Mouse (Mus musculus): ENCODE results near the gene Dusp13.

Gene Dusp13

DNA sequence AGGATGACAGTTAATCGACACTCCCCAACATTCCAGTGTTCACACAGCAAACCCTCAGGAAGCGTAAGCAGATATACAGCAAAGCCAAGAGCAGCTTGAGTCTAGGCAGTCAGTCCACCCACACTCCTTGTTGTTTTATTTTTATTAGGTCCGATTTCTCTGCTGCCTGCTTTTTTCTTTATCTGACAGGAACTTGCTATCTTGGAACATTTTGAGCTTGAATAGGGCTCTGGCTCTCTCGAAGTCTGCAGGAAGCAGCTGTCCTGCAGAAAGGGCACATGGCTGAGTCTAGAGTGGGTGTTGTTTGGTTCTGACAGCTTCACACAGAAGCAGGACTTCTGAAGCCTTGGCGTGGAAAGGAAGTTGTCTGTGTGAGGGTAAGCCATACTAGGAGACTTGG lies 47.7 kb downstream of the Dusp13 start:
- no peak for DNase-seq (ENCODE audit: low read depth, low spot score)

DNA sequence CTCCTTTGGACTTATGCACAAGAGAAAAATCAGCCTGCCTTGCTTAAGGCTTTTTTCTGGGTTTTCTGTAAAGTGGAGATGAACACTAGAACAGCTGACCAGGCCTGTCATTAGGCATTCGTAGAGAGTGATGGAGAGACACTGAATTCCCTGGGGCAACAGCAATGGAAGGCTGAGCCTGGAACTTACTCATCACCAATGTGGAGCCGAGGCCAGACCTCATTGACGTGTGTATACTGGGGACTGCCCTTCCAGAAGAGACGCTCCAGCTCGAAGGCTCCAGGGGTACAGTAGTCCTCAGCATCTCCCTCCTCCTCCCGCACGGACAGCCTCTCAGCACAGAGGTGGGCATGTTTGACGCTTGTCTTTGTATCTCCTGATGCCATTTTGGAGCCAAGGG lies 48.3 kb downstream of the Dusp13 start:
- DNase-seq (ENCODE audit: low read depth, low spot score): no peak

DNA sequence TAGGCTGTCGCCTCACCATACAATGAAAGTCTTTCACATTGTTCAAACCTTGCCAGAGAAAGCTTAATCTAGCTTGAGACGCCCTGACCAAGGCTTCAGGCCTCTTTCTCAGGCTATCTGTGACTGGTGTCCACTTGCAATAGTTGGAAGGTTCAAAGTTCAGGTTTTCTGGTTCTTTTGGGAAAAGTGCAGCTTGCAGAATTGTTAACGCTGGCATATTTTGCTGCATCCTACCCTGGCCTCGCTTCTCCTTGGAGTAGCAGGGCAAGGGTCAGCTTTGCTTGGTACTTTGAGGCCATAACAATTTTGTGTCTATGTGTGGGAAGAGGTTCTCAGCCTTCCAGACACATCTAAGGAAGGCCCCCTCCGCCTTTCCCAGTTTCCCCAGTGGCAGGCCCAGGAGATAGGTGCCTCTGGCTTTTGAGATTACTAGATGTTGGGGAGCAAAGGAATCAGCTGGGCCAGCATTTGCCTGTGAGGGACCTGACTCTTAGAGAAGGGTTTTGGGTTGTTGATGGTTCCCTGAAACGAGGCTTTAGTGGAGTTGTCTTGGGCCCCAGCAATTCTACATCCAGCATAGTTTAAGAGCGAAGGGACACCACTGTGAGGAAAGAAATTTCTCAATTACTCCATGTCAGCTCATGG lies 54.7 kb downstream of the Dusp13 start:
- DNase-seq (ENCODE audit: low read depth, low spot score): no peak

DNA sequence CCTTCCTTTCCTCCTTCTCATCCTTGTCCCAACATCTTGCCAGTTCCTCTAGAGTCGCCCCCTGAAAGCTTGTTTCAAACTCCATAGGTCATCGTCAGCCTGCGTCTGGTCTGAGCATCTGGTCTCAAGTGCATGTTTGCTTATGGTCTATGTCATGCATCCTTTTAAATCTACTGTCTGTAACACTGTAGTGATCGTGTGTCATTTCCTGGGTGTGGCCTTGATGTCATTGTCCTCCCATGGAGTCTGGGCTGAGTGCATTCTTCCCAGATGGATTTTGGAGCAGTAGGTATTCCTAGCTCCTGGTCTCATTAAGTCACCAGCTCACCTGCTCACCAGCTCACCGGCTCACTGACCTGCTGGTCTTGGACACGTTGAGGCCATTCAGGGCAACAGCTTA lies 56.0 kb downstream of the Dusp13 start:
- DNase-seq (ENCODE audit: low read depth, low spot score): no peak

DNA sequence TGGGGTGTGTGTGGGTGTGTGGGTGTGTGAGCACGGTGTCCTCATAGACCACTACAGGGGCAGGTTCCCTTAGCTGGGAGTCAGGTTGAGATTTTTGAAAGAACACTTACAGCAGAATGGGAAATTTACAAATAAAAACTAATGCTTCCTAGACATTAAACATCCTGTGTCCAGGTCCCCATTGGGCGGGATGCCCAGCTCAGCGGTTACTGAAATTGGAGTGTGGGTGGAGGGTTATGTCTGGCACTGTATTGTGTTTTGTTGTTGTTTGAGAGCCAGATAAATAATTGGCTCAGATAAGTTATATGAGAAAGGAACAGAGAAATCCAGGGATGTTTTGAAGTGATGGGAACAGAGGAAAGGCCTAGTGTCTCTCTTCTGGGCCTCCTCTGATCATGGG lies 59.9 kb downstream of the Dusp13 start:
- no peak for DNase-seq (ENCODE audit: low read depth, low spot score)

DNA sequence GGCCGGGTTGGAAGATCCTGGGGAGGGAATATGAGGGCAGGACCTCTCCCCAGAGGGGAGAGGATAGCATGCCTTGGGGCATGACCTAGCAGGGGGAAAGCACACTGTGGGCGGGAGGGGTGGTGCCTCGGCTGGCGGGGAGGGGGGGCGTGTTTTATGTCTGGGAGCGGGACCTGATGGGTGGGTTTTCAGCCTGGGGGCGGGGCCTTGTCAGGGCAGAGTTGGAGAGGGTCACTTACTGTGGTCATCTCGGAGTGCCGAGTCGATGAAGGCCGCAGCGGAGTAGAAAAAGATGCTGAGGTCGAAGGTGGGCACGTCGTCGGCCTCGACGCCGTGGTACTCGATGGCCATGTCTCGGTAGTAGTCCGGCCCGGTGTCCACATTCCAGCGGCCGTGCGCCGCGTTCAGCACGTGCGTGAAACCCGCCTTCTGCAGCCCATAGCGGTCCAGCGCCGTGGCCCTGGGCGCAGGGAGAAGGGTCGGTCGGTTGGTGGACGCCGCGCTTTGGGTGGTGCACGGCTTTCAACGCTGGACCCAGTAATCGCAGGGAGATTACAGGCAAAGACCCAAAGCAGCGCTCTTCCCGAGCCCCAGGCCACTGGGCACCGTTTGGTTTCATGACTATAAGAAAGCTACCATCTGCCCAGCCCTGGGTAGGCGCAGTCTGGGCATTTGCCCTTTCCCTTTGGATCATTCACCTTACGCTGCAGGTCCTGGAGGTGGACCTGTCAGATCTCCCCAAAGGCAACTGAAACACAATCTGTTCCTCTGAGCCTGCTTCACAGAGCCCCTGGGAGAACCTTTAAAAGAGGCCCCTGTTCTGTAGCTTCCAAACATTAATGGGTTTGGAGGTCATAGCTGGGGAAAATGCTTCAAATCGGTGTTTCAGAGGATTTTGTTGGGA lies 64.4 kb downstream of the Dusp13 start:
- peak; percentile 75 for DNase-seq (ENCODE audit: low read depth, low spot score)

DNA sequence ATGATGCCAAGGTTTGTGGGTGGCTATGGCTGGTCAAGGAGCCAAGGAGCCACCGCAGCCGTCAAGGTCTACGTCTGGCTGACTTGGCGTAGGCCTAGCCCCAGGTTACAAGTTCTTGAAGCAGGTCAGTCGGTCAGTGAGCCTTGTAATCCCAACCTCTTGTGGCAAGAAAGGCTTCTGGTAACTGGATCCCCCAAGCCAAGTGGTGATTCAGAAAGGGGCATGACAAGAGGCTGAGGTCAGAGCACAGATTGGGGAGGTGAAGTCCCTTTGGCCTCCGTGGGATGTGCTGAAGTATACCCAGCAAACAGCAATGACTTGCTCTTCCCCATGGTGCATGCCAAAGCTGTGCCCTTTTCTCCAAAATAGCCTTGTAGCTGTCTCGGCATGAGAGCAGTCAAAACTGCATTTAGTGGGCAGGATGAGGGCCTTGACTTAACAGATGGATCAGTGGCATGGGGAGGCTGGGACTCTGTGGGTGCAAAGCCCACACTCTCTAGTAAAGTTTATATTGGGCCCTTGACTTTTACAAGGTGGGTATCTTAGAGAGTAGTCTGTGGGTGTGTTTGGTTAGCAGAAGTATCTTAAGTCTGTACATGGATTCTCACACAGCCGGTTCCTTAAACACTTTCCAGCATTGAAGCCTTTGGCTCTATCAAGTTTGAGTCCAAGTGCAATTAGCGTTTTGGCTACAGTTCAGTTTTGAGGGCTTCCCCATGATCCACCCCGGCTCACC lies 65.4 kb downstream of the Dusp13 start:
- DNase-seq (ENCODE audit: low read depth, low spot score): no peak

DNA sequence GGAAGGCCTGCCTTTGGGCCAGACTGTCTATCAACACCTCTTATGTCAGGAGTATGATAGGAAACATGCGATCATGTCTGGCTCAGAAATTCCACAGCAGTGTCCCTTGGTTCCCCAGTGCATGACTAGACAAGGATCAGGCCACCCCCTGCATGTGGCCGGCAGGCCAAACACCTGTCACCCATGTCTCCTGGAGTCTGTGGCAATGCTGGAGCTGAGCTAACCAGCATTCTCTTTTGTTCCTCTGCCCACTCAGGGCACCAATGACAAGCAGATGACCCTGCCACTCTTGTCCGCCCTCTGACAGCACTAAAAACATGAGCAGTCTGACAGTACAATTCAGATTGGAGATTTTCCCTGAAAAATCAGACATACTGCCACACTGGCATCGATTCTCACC lies 67.1 kb downstream of the Dusp13 start:
- no peak for DNase-seq (ENCODE audit: low read depth, low spot score)

Measured in ZHBTc4 (cell line).